Mouse (Mus musculus) cortical plate, adult 2 months (tissue): ENCODE measurements around the gene Pdcd1lg2. TPM values are rescaled to one million over a fixed set of nuclear protein-coding genes. Genes with fewer than 3 reads are reported as not detected.

ENCODE experiments used
- H3K27ac ChIP-seq: fragments of 200-500 bp; 2 replicates; pipeline ENCODE4 v1.5.1; 2012; ENCODE audit warnings: low read length, control low read depth, inconsistent platforms; ENCODE audit not compliant: insufficient read depth
- H3K4me1 ChIP-seq: fragments of 200-500 bp; 2 replicates; pipeline ENCODE4 v1.6.1; 2011; ENCODE audit warnings: low read length; ENCODE audit not compliant: control insufficient read depth, insufficient read depth
- H3K4me3 ChIP-seq: fragments of 200-500 bp; 2 replicates; pipeline ENCODE4 v1.5.1; 2011; ENCODE audit warnings: mild to moderate bottlenecking, low read length, control low read depth; ENCODE audit not compliant: insufficient read depth
- CTCF ChIP-seq: fragments of 200-500 bp; IDR thresholded peaks from 2 replicates; pipeline ENCODE4 v1.5.1; 2011; ENCODE audit warnings: mild to moderate bottlenecking, control low read depth, low read length; ENCODE audit not compliant: insufficient read depth; ENCODE audit errors: extremely low read depth
- POLR2A ChIP-seq: fragments of 200-500 bp; IDR thresholded peaks from 2 replicates; pipeline ENCODE4 v1.6.1; 2011; ENCODE audit warnings: mild to moderate bottlenecking, low read length, control low read depth; ENCODE audit not compliant: insufficient read depth; ENCODE audit errors: extremely low read depth
- polyA plus RNA-seq: library from polyadenylated mRNA; depleted of rRNA; stranded (reverse); fragments of >200 nt; gene quantifications from 2 replicates; pipeline ENCODE4 v1.2.3, GENCODE M21; 2012

Gene Pdcd1lg2
- polyA plus RNA-seq, 1 experiment, result not detected

DNA sequence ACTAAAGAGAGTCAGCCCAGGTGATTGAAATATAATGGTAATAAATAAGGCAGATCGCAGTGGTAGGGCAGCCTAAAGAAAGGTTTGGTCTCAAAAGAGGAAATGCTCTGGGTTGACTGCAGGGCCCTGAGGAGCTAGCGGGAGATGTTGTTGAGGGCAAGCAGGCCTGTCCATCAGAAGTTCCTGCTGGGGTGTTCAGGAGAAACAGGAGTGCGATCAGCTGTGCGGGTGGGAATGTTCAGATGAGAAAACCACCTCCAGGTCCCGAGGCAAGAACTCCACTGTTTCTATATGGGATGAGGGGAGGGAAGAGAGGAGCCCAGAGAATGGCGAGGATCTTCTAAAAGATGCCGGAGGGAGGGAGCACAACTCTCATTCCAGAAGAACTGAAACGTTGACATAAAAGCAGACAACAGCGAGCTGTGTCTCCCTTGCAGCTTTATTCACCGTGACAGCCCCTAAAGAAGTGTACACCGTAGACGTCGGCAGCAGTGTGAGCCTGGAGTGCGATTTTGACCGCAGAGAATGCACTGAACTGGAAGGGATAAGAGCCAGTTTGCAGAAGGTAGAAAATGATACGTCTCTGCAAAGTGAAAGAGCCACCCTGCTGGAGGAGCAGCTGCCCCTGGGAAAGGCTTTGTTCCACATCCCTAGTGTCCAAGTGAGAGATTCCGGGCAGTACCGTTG is 26.2 kb downstream of the Pdcd1lg2 start:
- H3K27ac ChIP-seq, result no peak overlapping the region
- no peaks in the 10 kb centered on the region for H3K4me1 ChIP-seq
- TF ChIP-seq CTCF, result no peak
- no peak for TF ChIP-seq POLR2A
- H3K4me3 ChIP-seq, result no peak overlapping the region

DNA sequence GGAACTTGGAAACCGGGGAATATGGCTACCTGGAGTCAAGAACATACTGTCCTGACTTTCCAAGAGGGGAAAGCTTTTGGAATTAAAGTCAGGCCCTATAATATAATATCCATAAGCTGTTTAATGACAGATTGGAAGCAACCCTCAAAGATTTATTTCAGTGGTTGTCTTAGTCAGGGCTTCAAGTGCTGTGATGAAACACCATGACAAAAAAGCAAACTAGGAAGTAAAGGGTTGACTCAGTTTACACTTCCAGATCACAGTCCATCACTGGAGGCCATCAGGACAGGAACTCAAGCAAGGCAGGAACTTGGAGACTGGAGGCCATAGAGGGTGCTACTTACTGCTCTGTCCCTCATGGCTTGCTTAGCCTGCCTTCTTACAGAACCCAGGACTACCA is 27.1 kb downstream of the Pdcd1lg2 start:
- Histone ChIP-seq H3K27ac (no peak overlapping the region), H3K4me1 (no peaks in the 10 kb centered on the region), H3K4me3 (no peak overlapping the region)
- no peak for TF ChIP-seq CTCF
- no peak for TF ChIP-seq POLR2A

DNA sequence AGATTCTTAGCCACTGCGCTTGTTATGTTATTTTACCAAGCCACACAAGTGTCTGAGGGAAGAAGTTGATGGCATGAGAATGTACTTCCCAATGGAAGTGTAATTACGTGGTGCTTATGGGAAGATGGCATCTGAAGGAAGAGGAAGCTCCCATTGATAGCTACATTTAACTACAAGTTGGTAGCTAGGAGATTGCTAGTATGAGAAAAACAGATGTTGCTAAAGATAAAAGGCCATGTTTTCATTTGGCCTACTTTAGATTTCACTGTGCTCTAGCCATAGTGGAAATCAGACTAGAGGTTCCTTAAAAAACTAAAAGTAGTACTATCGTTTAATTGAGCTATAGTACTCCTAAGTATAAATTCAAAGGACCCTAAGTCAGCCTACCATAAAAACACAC is 28.5 kb downstream of the Pdcd1lg2 start:
- no peaks in the 10 kb centered on the region for H3K4me1 ChIP-seq
- no peak for TF ChIP-seq POLR2A
- no peak for TF ChIP-seq CTCF
- no peak overlapping the region for H3K4me3 ChIP-seq
- H3K27ac ChIP-seq, result no peak overlapping the region

DNA sequence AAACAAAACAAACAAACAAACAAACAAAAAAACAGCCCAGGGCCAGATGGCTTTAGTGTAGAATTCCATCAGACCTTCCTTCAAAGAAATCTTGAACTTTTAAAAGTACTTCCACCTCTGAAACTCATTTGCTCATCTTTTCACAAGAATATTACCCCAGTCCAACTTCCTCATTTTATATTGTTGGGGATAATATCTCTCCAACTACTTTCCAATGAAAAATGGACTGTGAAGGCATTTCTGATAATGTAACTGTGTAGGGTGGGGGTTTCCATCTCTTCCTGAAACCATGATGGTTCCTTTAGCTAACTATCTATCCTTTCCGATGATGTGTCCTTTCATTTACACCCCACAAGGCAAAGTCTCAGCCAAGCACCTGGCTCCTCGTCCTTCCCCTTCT is 31.8 kb downstream of the Pdcd1lg2 start:
- Histone ChIP-seq H3K4me1 (no peaks in the 10 kb centered on the region), H3K27ac (no peak overlapping the region), H3K4me3 (no peak overlapping the region)
- TF ChIP-seq CTCF (no peak), POLR2A (no peak)

DNA sequence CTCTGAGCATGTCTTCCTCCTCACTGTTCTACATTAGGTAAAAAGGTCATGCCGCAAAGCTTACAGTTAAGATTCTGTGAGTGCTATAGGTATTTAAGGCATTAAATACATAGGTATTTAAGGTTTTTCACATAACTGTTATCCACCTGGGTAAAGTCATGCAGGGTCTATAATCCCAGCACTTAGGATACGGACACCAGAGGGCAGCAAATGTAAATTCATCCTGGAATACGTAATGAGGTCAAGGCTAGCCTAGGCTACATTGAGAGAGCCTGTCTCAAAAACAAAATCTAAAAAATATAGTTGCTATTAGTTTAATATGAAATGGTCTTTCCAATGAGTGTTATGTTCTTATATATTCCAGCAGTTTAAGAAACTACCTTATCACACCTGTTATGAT is 33.6 kb downstream of the Pdcd1lg2 start:
- TF ChIP-seq POLR2A, result no peak
- no peak overlapping the region for H3K4me3 ChIP-seq
- no peaks in the 10 kb centered on the region for H3K4me1 ChIP-seq
- H3K27ac ChIP-seq, result no peak overlapping the region

DNA sequence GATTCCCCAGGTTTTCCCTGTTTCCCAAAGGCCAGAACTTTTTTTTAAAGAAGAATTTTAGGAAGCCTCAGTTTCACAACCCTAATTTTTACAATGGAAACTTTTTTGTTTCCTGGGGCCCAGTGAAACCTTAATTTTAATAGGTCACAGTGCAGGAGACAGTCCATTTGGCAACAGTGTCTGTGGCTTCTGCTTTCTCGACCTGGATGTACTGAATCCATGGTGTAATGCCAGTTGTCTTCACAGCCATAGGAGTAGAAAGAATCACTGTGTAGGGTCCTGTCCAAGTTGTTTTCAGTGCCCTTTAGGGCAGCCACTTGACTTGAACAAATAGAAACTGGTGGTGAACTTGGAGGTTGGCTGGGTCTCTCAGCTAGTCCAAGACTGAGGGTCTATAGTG is 37.7 kb downstream of the Pdcd1lg2 start:
- no peaks in the 10 kb centered on the region for H3K4me1 ChIP-seq
- H3K4me3 ChIP-seq, result no peak overlapping the region
- H3K27ac ChIP-seq, result no peak overlapping the region
- TF ChIP-seq POLR2A (no peak), CTCF (no peak)

DNA sequence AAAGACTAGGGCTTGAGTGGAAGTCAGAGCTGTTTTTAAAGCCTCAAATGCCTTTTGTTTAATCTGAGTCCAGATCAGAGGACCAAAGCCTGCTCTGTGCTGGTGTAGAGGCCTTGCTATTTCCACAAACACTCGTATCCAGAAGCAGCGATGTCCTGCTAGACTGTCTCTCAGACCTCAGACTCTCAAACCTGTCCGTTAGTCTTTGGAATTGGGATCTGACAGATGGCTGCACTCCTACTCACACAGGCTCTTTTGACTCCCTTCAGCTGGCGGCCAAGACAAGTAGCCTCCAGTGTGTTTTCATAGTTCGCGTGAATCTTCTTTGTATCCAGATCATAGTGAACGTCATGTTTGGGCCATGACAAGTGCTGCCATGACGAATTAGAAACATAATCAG is 39.7 kb downstream of the Pdcd1lg2 start:
- Histone ChIP-seq H3K4me1 (no peaks in the 10 kb centered on the region), H3K27ac (no peak overlapping the region), H3K4me3 (no peak overlapping the region)
- TF ChIP-seq CTCF (no peak), POLR2A (no peak)

DNA sequence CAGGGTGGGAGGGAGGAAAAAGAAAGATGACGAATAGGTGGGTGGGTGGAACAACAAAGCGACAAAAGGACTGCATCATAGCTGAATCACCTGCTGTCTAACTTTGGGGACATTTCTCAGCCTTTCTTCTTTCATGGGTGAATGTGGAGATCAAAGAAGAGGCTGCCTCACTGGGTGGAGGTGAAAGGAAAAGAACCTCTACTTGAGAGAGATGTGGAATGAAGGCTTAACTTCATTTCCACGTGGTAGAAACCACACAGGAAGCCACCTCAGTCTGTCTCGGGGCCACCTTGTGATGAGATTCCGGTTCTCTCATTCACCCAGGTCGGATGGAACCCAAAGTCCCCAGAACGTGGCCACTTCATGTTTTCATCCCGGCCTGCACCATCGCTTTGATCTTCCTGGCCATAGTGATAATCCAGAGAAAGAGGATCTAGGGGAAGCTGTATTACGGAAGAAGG is 43.5 kb downstream of the Pdcd1lg2 start:
- TF ChIP-seq CTCF (no peak), POLR2A (no peak)
- Histone ChIP-seq H3K27ac (no peak overlapping the region), H3K4me3 (no peak overlapping the region), H3K4me1 (no peaks in the 10 kb centered on the region)

DNA sequence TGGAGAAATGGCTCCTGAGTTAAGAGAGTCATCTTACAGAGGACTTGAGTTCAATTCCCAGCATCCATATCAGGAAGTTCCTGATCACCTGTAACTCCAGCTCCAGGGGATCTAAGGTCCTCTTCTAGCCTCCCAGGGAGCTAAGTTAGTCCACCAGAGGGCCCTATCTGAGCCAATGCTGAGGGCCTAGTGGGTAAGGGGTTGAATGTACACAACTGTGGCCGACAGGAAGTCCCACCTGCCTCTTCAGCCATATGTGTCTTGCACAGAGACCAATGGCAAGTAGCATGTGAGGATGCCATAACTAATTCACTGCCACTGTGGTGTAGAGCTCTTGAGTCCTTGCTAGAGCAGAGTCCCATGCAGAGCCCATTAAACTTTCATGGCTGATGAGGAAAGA is 44.4 kb downstream of the Pdcd1lg2 start:
- no peak for TF ChIP-seq CTCF
- no peak for TF ChIP-seq POLR2A
- Histone ChIP-seq H3K27ac (no peak overlapping the region), H3K4me1 (no peaks in the 10 kb centered on the region), H3K4me3 (no peak overlapping the region)

DNA sequence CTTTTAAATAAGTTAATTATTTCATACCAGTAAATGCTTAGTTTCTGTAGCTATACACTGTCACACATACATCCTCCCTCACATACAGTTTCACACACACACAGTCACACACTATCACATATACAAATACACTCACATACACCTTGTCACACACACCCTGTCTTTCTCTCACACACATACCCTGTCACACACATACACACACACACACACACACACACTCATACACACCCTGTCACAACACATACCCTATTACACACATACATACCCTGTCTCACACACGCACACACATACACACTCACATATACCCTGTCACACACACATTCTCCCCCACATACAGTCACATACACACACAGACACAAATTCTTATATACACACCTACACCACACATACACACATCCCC is 47.3 kb downstream of the Pdcd1lg2 start:
- Histone ChIP-seq H3K4me1 (no peaks in the 10 kb centered on the region), H3K4me3 (no peak overlapping the region)
- TF ChIP-seq POLR2A (no peak), CTCF (no peak)

DNA sequence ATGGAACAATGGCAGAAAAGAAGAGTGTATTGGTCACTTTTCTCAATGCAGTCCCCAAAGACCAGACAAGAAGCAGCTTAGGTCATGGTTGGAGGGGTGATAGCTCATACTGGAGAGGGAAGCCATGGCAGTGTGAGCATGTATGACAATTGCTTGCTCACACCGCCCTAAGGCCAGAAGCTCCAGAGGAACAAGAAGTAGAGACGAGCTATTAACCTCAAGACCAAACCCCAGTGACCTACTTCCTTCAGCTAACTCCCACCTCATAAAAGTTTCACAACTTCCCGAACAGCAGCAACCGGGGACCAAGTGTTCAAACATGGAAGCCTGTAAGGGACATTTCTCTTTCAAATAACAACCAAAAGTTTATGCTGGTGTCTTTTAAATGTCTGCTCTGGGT is 51.7 kb downstream of the Pdcd1lg2 start:
- H3K4me3 ChIP-seq, result no peak overlapping the region
- no peak for TF ChIP-seq CTCF
- TF ChIP-seq POLR2A, result no peak
- no peak overlapping the region for H3K27ac ChIP-seq
- no peaks in the 10 kb centered on the region for H3K4me1 ChIP-seq

More for the DNA sequence above, 47.3 kb downstream of the Pdcd1lg2 start:
- H3K27ac ChIP-seq, result no peak overlapping the region
